Mouse (Mus musculus): ENCODE results near the gene Gm5737.

DNA sequence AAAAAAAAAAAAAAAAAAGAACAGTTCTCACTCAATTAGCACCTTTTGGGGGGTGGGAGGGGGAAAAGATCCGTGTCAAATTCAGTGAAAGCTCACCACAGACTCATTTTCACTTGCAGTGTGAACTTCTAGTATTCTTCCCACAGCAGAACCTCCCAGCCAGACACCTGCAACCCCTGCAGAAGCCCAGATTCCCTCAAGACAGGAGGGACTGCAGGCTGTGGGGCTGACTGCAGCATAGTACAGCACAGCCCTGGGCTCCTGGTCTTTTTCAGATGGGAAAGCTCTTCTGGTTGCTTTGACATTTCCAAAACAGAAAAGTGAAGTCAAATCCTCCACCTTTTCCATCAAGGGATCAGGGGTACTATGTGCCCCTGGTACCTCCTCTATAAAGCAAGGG lies 44.8 kb upstream of the Gm5737 start:
- no peak for TF ChIP-seq EP300 (IDR thresholded peaks at IDR 0.05; ENCODE audit: low read depth)
- no peak for TF ChIP-seq CTCF (IDR thresholded peaks at IDR 0.05; ENCODE audit: low read depth)

Measured in liver, postnatal 0 days (tissue).